20 mouse cellular contexts compared by ENCODE assay signal in the genomic region with DNA sequence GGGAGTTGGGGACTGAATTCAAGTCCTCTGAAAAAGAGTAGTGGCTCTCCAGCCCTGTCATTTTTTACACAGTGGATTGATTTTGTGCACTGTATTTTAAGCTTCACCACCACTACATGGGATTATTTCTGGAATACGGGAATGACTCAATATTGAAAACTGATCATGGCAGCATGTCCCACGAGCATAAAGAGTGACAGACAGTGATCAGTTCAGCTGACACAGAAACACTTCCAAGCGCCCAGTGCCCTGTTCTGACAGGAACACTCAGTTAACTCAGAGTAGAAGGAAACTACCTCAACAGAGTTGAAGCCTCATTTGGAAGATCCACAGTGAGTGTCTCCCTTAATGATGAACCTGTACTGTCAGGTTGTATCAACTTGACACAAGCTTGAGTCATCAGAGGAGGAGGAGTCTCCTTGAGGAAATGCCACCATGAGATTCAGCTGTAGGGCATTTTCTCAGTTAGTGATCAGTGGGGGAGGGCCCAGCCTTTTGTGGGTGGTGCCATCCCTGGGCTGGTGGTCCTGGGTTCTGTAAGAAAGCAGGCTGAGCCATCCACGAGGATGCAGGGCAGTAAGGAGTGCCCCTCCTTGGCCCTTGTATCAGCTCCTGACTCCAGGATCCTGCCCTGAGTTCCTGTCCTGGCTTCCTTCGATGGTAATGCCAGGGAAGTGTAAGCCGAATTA.
DNase-seq lines count a peak whose midpoint lies in the region; TF ChIP-seq lines count a peak whose summit lies in the region.
"Had no signal": no experiment of that assay in that cellular context is flagged by ENCODE, and none has a peak within 500 bp of the region (broad histone marks: within the 10 kb centered on the region; RNA-seq: fewer than 3 reads in every experiment).

No protein-coding gene starts in this region.

- no peak overlapping the region for H3K4me3 ChIP-seq in cerebellum, adult 2 months (replicated peaks; ENCODE audit: insufficient read depth, low read depth, low read length)
- H3K4me3 ChIP-seq in layer of hippocampus, adult 2 months, result no peak overlapping the region
- H3K4me3 ChIP-seq: embryonic facial prominence, embryonic 15.5 days; erythroblast, embryonic 14.5 days; forebrain, embryonic 10.5 days; heart, embryonic 13.5 days; hindbrain, embryonic 13.5 days had no signal

- H3K27me3 ChIP-seq in cerebellum, adult 2 months (ENCODE audit: control insufficient read depth, insufficient read depth, low read length), result no peaks in the 10 kb centered on the region
- H3K27me3 ChIP-seq: embryonic facial prominence, embryonic 15.5 days; heart, embryonic 13.5 days; hindbrain, embryonic 13.5 days had no signal

- peaks cover 20% of the 10 kb centered on the region; the same call in 1 of the 2 replicates for H3K4me1 ChIP-seq in cerebellum, adult 2 months (ENCODE audit: control insufficient read depth, insufficient read depth, low read length)

- no peak for DNase-seq in cerebellum, adult 2 months
- no peak for DNase-seq in cerebellum, adult 18-20 months
- no peak for DNase-seq in layer of hippocampus, adult 2 months (ENCODE audit: low spot score in 2 of 2)
- DNase-seq in layer of hippocampus, postnatal 36 days, result no peak
- DNase-seq in retina, postnatal 1 day, result peak; percentile 26
- DNase-seq in retina, embryonic 14.5 days (ENCODE audit: low spot score), result no peak
- peak; percentile 62 for DNase-seq in skeletal muscle tissue, adult 2 months (ENCODE audit: low read depth, low spot score)
- DNase-seq in kidney, adult 11 months, result no peak
- DNase-seq: adrenal gland, postnatal 10 days; cerebellum, adult 8-10 months; cerebellum, postnatal 14 days; embryo, embryonic 11 days; gastrocnemius, postnatal 10 days; heart, postnatal 4 days had no signal

- no peak for TF ChIP-seq POLR2A in cerebellum, adult 2 months (IDR thresholded peaks at IDR 0.05; ENCODE audit: borderline replicate concordance, insufficient read depth, low read length)

- H3K27ac ChIP-seq in cerebellum, adult 2 months (ENCODE audit: insufficient read depth, low read length), result peak overlapping the region; percentile 16; the same call in 1 of the 2 replicates
- peak overlapping the region; percentile 72 for H3K27ac ChIP-seq in layer of hippocampus, adult 2 months
- H3K27ac ChIP-seq: embryonic facial prominence, embryonic 15.5 days; forebrain, embryonic 10.5 days; heart, embryonic 13.5 days; hindbrain, embryonic 13.5 days; hindbrain, postnatal 0 days had no signal

- no peak for TF ChIP-seq CTCF in cerebellum, adult 2 months (IDR thresholded peaks at IDR 0.05; ENCODE audit: borderline replicate concordance, insufficient read depth, low read depth, low read length)
- TF ChIP-seq CTCF in layer of hippocampus, adult 2 months (conservative IDR thresholded peaks at IDR 0.05), result no peak

- WGBS in cerebellum, adult 2 months, result 68% methylated on average over 6 of the region's 6 CpGs

Comparison
In these comparisons a context has a peak if more than half of its experiments do, and no peak if none do; other contexts are left out.
1. DNase-seq: peak in retina, postnatal 1 day (single experiment) and skeletal muscle tissue, adult 2 months (single experiment); none in cerebellum, adult 2 months (0 of 2), cerebellum, adult 18-20 months (0 of 2), layer of hippocampus, adult 2 months (0 of 2), layer of hippocampus, postnatal 36 days (0 of 2), retina, embryonic 14.5 days (single experiment) and kidney, adult 11 months (single experiment).